Mouse (Mus musculus): ENCODE data around the gene Card11. TPM values are rescaled to one million over a fixed set of nuclear protein-coding genes. Genes with fewer than 3 reads are reported as not detected.

Gene Card11
- polyA plus RNA-seq, 1 experiment from 2014 or later, result not detected

Small RNA genes within 50 kb of the gene (microRNA-seq; reads per million reads assigned to microRNA genes)
- not detected for gene Gm44385

Other genes with a start within 250 kb of the Card11 start
- gene Gna12, start 170.2 kb downstream of the Card11 start, polyA plus RNA-seq (2014; fragmentation: Nextera tagmentation; extraction: Ambion mirVana), result 25.8 and 33.4 TPM in 2 replicates
- 0.93 and 0.94 TPM in 2 replicates for gene Sdk1, start 240.9 kb upstream of the Card11 start, polyA plus RNA-seq (2014; fragmentation: Nextera tagmentation; extraction: Ambion mirVana)

Data from midbrain, embryonic 11.5 days (tissue).